ENCODE assay signal across 8 mouse cellular contexts in genomic region chr12:69556221-69556861, GRCm38 (mm10). TPM values are rescaled to one million over a fixed set of nuclear protein-coding genes. Genes with fewer than 3 reads are reported as not detected.
A peak's percentile ranks its signal among the peaks of the same experiment; 100 is the strongest.
DNase-seq lines count a peak whose midpoint lies in the region; ATAC-seq and TF ChIP-seq lines count a peak whose summit lies in the region.

No protein-coding gene starts in this region.

- TF ChIP-seq CTCF in liver, adult 2 months (IDR thresholded peaks at IDR 0.05; ENCODE audit: low read depth, low read length): no peak

- H3K79me2 ChIP-seq in liver, adult 2 months (ENCODE audit: control insufficient read depth, insufficient read depth, low read length): no peaks in the 10 kb centered on the region

- no peaks in the 10 kb centered on the region for H3K36me3 ChIP-seq in liver, adult 2 months (ENCODE audit: control insufficient read depth, insufficient read depth, low read length)
- no peaks in the 10 kb centered on the region for H3K36me3 ChIP-seq in embryonic facial prominence, embryonic 14.5 days (ENCODE audit: control insufficient read depth, insufficient read depth, low read length)
- no peaks in the 10 kb centered on the region for H3K36me3 ChIP-seq in limb, embryonic 12.5 days

- ATAC-seq in embryonic facial prominence, embryonic 14.5 days (ENCODE audit: low read depth): 0 out of 2 replicates have a peak, but pooled peaks have one; percentile 47
- peak; percentile 59; the same call in 1 of the 2 replicates for ATAC-seq in limb, embryonic 12.5 days (ENCODE audit: insufficient number of reproducible peaks, insufficient read depth, low FRiP score, low TSS enrichment, low read depth)
- no peak for ATAC-seq in frontal cortex, adult (ENCODE audit: low TSS enrichment)

- H3K4me2 ChIP-seq in embryonic facial prominence, embryonic 14.5 days (ENCODE audit: low read depth, low read length): no peak overlapping the region
- H3K4me2 ChIP-seq in limb, embryonic 12.5 days: no peak overlapping the region

- no peak overlapping the region for H3K9ac ChIP-seq in liver, adult 2 months (ENCODE audit: low read depth, low read length)
- peak overlapping the region; percentile 42; the same call in 1 of the 2 replicates for H3K9ac ChIP-seq in embryonic facial prominence, embryonic 14.5 days (ENCODE audit: low read depth, low read length)
- no peak overlapping the region for H3K9ac ChIP-seq in limb, embryonic 12.5 days (replicated peaks)

- peak; percentile 29 for DNase-seq in liver, adult 2 months (ENCODE audit: extremely low read depth, low read depth, low spot score)
- no peak for DNase-seq in liver
- DNase-seq in embryonic facial prominence, embryonic 14.5 days (ENCODE audit: low spot score): peak; percentile 23
- DNase-seq in retina, postnatal 1 day: peak; percentile 17
- no peak for DNase-seq in layer of hippocampus, postnatal 10 days (ENCODE audit: low spot score in 2 of 2)
- no peak for DNase-seq in frontal cortex, adult 2 months (ENCODE audit: extremely low spot score in 1 of 2, low spot score in 1 of 2)

- TF ChIP-seq POLR2A in liver, adult 2 months (IDR thresholded peaks at IDR 0.05; ENCODE audit: extremely low read depth, insufficient read depth, low read length): no peak

- 46% methylated on average over 6 of the region's 6 CpGs for WGBS in liver, adult 2 months
- WGBS in embryonic facial prominence, embryonic 14.5 days: 40% methylated on average over 6 of the region's 6 CpGs
- 35% methylated on average over 6 of the region's 6 CpGs for WGBS in limb, embryonic 12.5 days

- no peak overlapping the region for H3K27ac ChIP-seq in liver, adult 2 months (replicated peaks; ENCODE audit: insufficient read depth, low read depth, low read length)
- peak overlapping the region; percentile 52; the same call in 1 of the 2 replicates for H3K27ac ChIP-seq in embryonic facial prominence, embryonic 14.5 days (replicated peaks; ENCODE audit: low read depth, low read length)
- peak overlapping the region; percentile 86 for H3K27ac ChIP-seq in limb, embryonic 12.5 days

- no peaks in the 10 kb centered on the region for H3K4me1 ChIP-seq in liver, adult 2 months (ENCODE audit: control insufficient read depth, insufficient read depth, low read length)
- H3K4me1 ChIP-seq in embryonic facial prominence, embryonic 14.5 days (ENCODE audit: control insufficient read depth, insufficient read depth, low read length): no peaks in the 10 kb centered on the region
- H3K4me1 ChIP-seq in limb, embryonic 12.5 days (replicated peaks): peaks cover 14% of the 10 kb centered on the region

- H3K4me3 ChIP-seq in liver, adult 2 months (ENCODE audit: insufficient read depth, low read depth, low read length): no peak overlapping the region
- no peak overlapping the region for H3K4me3 ChIP-seq in embryonic facial prominence, embryonic 14.5 days (ENCODE audit: low read depth, low read length)
- no peak overlapping the region for H3K4me3 ChIP-seq in limb, embryonic 12.5 days (replicated peaks)

- H3K27me3 ChIP-seq in liver, adult 2 months (ENCODE audit: control insufficient read depth, insufficient read depth, low read length): no peaks in the 10 kb centered on the region
- no peaks in the 10 kb centered on the region for H3K27me3 ChIP-seq in embryonic facial prominence, embryonic 14.5 days (replicated peaks; ENCODE audit: control insufficient read depth, insufficient read depth, low read length)
- no peaks in the 10 kb centered on the region for H3K27me3 ChIP-seq in limb, embryonic 12.5 days

- H3K9me3 ChIP-seq in embryonic facial prominence, embryonic 14.5 days (ENCODE audit: control insufficient read depth, low read length): no peaks in the 10 kb centered on the region
- 0 out of 2 replicates have a peak, but pooled peaks cover 3% of the 10 kb centered on the region for H3K9me3 ChIP-seq in limb, embryonic 12.5 days

RNA-seq across cellular contexts. Expression of gene Vcpkmt, which starts 26.5 kb away (rescaled TPM):
- total RNA-seq in liver, adult 2 months (2014; rRNA removed): 2.2 and 3.0 TPM in 2 replicates
- 2.6 and 2.9 TPM in 2 replicates for polyA plus RNA-seq in liver, adult 2 months (2012; rRNA removed)
- 20.9 and 22.9 TPM in 2 replicates for polyA plus RNA-seq in embryonic facial prominence, embryonic 14.5 days (2014; fragmentation: Nextera tagmentation; extraction: Ambion mirVana)
- polyA plus RNA-seq in limb, embryonic 12.5 days (2016; fragmentation: Nextera tagmentation; extraction: Ambion mirVana): 32.1 and 38.2 TPM in 2 replicates
- 10 to 100 TPM; 20.6 to 23.0 TPM for total RNA-seq in layer of hippocampus, postnatal 10 days (2021)
- 23.7 and 26.8 TPM in 2 replicates for polyA plus RNA-seq in frontal cortex, adult 2 months (2012; rRNA removed)

Comparison
In these comparisons a context has a peak if more than half of its experiments do, and no peak if none do; other contexts are left out.
1. DNase-seq: peak in liver, adult 2 months (single experiment), embryonic facial prominence, embryonic 14.5 days (single experiment) and retina, postnatal 1 day (single experiment); none in liver (single experiment), layer of hippocampus, postnatal 10 days (0 of 2) and frontal cortex, adult 2 months (0 of 2).